Mouse (Mus musculus): ENCODE results near the gene Trpm2. TPM values are rescaled to one million over a fixed set of nuclear protein-coding genes. Genes with fewer than 3 reads are reported as not detected.

Gene Trpm2
- total RNA-seq, 2 experiments from 2014 or later: 32.1 to 33.3 TPM

DNA sequence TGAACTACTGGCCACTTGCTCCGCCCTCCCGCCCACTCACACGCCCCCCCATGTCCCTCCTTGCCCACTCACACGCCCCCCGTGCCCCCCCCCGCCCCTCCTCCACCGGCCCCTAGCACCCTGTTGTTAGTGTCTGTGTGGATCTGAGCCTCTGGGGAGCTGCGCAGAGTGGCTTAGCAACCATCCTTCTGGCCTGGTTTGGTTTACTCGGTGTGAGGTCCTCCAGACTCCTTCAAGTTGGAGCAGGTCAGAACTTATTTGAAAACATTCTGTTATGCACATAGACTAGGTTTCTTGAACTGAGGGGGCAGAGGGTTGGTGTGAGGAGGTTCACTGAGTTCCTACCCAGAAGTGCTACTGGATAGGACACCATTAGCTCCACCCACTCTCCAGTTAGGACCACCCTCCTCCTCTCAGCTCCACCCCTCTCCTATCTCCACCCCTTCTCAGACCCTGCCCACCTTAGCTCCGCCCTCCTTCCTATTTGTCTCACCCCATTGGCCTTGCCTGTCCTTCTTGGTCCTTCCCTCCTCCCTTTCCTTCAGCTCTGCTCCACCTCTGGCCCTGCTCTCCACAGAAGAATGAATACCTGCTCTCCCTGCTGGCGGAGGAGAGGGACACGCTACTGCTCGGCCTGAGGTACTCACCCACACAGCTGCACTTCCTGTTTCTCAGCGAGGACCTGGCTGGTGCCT lies 106.1 kb downstream of the Trpm2 start:
- DNase-seq (ENCODE audit: low spot score in 2 of 2): no peak
- intact Hi-C loops (cut with DNase I): no loop called here

DNA sequence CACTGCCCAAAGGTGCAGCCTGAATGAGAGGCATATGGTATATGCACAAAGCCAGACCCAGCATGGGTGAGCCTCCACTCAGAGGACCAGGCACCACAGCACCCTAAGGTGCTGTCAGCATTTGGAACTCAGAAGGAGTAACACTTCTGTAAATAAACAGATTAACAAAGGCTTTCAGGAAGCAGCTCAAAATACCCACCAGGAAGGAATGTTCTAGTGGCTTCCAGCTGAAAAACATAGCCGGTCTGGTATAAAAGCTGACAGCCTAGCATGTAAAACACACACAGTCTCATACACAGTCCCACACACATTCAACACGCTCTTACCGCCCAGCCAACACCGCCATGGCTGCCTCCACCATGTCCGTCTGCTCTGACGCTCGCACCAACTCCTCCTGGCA lies 108.7 kb downstream of the Trpm2 start, which contains the start of gene Gm3285:
Gene Gm3285 (plus strand): TSS at position 301 of the 400 bp plus-strand sequence.
- intact Hi-C loops (cut with DNase I): no loop called here

More for the DNA sequence above, 108.7 kb downstream of the Trpm2 start, which contains the start of gene Gm3285:
- no peak for DNase-seq (ENCODE audit: low spot score in 2 of 2)

Other genes starting within 250 kb of the Trpm2 start
- not detected for gene Krtap12-1, start 250.0 kb downstream of the Trpm2 start, total RNA-seq (2021)
- gene Gm10100, start 244.1 kb downstream of the Trpm2 start, total RNA-seq (2021): not detected
- not detected for gene Gm18596, start 227.9 kb downstream of the Trpm2 start, total RNA-seq (2021)
- gene Gm9736, start 219.2 kb downstream of the Trpm2 start, total RNA-seq (2021): not detected
- gene Gm3233, start 210.9 kb downstream of the Trpm2 start, total RNA-seq (2021): not detected
- not detected for gene Gm3238, start 199.2 kb downstream of the Trpm2 start, total RNA-seq (2021)
- not detected for gene Gm7138, start 193.6 kb downstream of the Trpm2 start, total RNA-seq (2021)
- gene Gm3250, start 188.0 kb downstream of the Trpm2 start, total RNA-seq (2021): not detected
- gene Gm7137, start 182.4 kb downstream of the Trpm2 start, total RNA-seq (2021): not detected
- gene Gm9639, start 175.5 kb downstream of the Trpm2 start, total RNA-seq (2021): not detected
- gene Gm19668, start 171.4 kb downstream of the Trpm2 start, total RNA-seq (2021): not detected
- not detected for gene Gm9507, start 158.7 kb downstream of the Trpm2 start, total RNA-seq (2021)
- not detected for gene Gm2696, start 155.9 kb downstream of the Trpm2 start, total RNA-seq (2021)
- gene Krtap10-4, start 143.5 kb downstream of the Trpm2 start, total RNA-seq (2021): not detected
- gene Krtap10-10, start 134.6 kb downstream of the Trpm2 start, total RNA-seq (2021): not detected
- not detected for gene Gm36176, start 123.8 kb downstream of the Trpm2 start, total RNA-seq (2021)
- gene Gm10318, start 117.7 kb downstream of the Trpm2 start, total RNA-seq (2021): not detected
- gene Gm3285, start 108.6 kb downstream of the Trpm2 start, total RNA-seq (2021): not detected
- 10 to 100 TPM; 19.4 to 20.8 TPM for gene Lrrc3, start 68.0 kb downstream of the Trpm2 start, total RNA-seq (2021)
- gene 1810043G02Rik, start 8.0 kb upstream of the Trpm2 start, total RNA-seq (2021): 10 to 100 TPM; 33.0 to 37.4 TPM
- 100 to 1,000 TPM; 117 to 120 TPM for gene Pfkl, start 39.5 kb upstream of the Trpm2 start, total RNA-seq (2021)
- under 1 TPM in 1 of 2 experiments, not detected in 1; 0.33 TPM for gene Dnmt3l, start 71.4 kb upstream of the Trpm2 start, total RNA-seq (2021)
- under 1 TPM in 1 of 2 experiments, not detected in 1; 0.27 TPM for gene Aire, start 73.0 kb upstream of the Trpm2 start, total RNA-seq (2021)
- 1 to 10 TPM; 1.4 to 1.9 TPM for gene Icosl, start 98.7 kb upstream of the Trpm2 start, total RNA-seq (2021)
- gene D10Jhu81e, start 199.2 kb upstream of the Trpm2 start, total RNA-seq (2021): 100 to 1,000 TPM; 109 to 115 TPM
- gene Pwp2, start 214.6 kb upstream of the Trpm2 start, total RNA-seq (2021): 10 to 100 TPM; 16.4 to 17.3 TPM